Mouse (Mus musculus): ENCODE data around the gene Inhbb. TPM values are rescaled to one million over a fixed set of nuclear protein-coding genes. Genes with fewer than 3 reads are reported as not detected.

The Inhbb gene
- polyA plus RNA-seq, 1 experiment from 2014 or later: 2.4 TPM

DNA sequence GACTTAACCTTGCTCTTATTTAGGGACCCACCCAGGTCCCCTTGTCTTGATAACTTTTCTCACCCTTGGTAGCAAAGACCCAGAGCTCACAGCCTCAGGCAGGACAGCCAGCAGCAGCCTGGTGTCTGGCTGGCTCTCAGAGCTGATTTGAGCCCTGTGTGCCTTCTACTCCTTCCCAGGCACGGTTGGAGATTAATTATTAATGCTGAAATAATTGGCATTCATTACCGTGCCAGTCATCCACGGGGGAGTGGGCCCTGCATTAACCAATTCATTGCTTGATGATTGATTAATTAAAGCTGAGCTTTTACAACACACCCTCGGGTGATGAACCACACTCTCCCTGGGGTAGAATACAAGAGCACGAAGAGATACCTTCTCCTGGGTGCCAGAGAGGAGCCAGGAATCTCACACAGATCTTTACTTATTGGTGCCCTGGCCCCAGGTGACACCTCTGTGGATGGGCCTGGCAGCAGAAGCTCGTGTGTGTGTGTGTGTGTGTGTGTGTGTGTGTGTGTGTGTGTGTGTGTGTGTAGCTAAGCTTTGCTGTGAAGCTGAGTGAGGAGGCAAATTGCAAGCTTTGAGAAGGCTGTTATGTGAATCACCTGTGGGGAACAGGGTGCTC, 14.2 kb downstream of the Inhbb start:
- H3K36me3 ChIP-seq (ENCODE audit: insufficient read depth, low read length): no peaks in the 10 kb centered on the region
- no peak overlapping the region for H3K4me3 ChIP-seq (ENCODE audit: low read depth, low read length)
- DNase-seq (ENCODE audit: low spot score): no peak
- no peaks in the 10 kb centered on the region for H3K27me3 ChIP-seq (replicated peaks; ENCODE audit: insufficient read depth, low read length)
- H3K9me3 ChIP-seq (ENCODE audit: low read length): no peaks in the 10 kb centered on the region
- no peak overlapping the region for H3K27ac ChIP-seq (ENCODE audit: low read length)
- 42% methylated on average over 6 of the region's 6 CpGs for WGBS
- no peaks in the 10 kb centered on the region for H3K4me1 ChIP-seq (ENCODE audit: insufficient read depth, low read depth, low read length)
- TF ChIP-seq CTCF (IDR thresholded peaks at IDR 0.05) (no peak), EP300 (IDR thresholded peaks at IDR 0.05) (no peak)
- H3K9ac ChIP-seq (replicated peaks; ENCODE audit: low read depth): no peak overlapping the region
- no peak for ATAC-seq
- H3K4me2 ChIP-seq (replicated peaks; ENCODE audit: low read depth, low read length): no peak overlapping the region

DNA sequence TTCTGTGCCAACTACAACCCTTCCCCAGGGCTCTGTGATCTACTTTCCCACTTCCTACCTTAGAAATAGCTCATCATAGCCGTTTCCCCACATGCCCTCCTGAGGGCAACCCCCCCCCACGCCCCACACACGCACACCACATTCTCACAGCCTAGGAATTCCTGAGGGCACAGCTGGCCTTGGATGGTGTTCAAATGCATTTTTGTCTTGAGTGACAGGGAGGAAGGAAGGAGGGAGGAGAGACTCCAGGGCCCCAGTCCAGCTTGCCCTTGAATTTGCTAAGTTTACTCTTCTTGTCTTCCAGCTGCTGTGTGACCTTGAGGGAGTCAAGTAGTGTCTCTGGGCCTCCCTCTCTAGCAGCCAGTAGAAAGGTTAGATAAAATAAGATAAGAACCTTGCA, 17.2 kb downstream of the Inhbb start:
- WGBS: 4% methylated on average over 3 of the region's 3 CpGs
- ATAC-seq (peak; percentile 30), DNase-seq (ENCODE audit: low spot score) (no peak)

DNA sequence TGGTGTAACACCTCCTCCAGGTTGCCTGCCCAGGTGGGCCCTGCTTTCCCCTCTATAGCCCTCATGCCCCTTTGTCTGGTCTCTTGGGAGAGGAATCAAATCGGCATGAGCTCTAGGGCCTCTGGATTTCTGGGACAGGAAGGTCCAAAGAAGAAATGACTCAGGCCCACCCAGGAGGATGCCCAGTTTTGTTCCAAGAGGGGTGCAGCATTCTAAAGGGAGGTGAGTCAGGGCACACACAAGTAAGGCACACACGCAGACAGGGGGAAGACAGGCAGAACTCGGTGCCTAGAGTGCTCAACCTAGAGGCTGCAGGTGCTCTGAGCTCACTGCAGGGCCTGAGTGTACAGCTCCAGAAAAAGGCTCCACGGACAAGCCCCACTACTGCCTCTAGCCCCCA, 17.7 kb downstream of the Inhbb start:
- ATAC-seq: 0 out of 2 replicates have a peak, but pooled peaks have one; percentile 3
- H3K4me3 ChIP-seq (ENCODE audit: low read depth, low read length): no peak overlapping the region
- H3K4me2 ChIP-seq (replicated peaks; ENCODE audit: low read depth, low read length): no peak overlapping the region
- H3K27ac ChIP-seq (ENCODE audit: low read length): no peak overlapping the region
- TF ChIP-seq EP300 (IDR thresholded peaks at IDR 0.05) (no peak), CTCF (IDR thresholded peaks at IDR 0.05) (no peak)
- no peaks in the 10 kb centered on the region for H3K9me3 ChIP-seq (ENCODE audit: low read length)
- H3K4me1 ChIP-seq (ENCODE audit: insufficient read depth, low read depth, low read length): no peaks in the 10 kb centered on the region
- DNase-seq (ENCODE audit: low spot score): no peak
- no peaks in the 10 kb centered on the region for H3K36me3 ChIP-seq (ENCODE audit: insufficient read depth, low read length)
- WGBS: 55% methylated on average over 4 of the region's 4 CpGs
- no peaks in the 10 kb centered on the region for H3K27me3 ChIP-seq (replicated peaks; ENCODE audit: insufficient read depth, low read length)
- no peak overlapping the region for H3K9ac ChIP-seq (replicated peaks; ENCODE audit: low read depth)

More for the DNA sequence above, 17.2 kb downstream of the Inhbb start:
- H3K4me1 ChIP-seq (ENCODE audit: insufficient read depth, low read depth, low read length): no peaks in the 10 kb centered on the region
- TF ChIP-seq EP300 (IDR thresholded peaks at IDR 0.05) (no peak), CTCF (IDR thresholded peaks at IDR 0.05) (no peak)
- no peak overlapping the region for H3K4me3 ChIP-seq (ENCODE audit: low read depth, low read length)
- no peaks in the 10 kb centered on the region for H3K36me3 ChIP-seq (ENCODE audit: insufficient read depth, low read length)
- no peak overlapping the region for H3K27ac ChIP-seq (ENCODE audit: low read length)
- H3K9me3 ChIP-seq (ENCODE audit: low read length): no peaks in the 10 kb centered on the region
- H3K4me2 ChIP-seq (replicated peaks; ENCODE audit: low read depth, low read length): no peak overlapping the region
- H3K27me3 ChIP-seq (replicated peaks; ENCODE audit: insufficient read depth, low read length): no peaks in the 10 kb centered on the region
- H3K9ac ChIP-seq (replicated peaks; ENCODE audit: low read depth): no peak overlapping the region

GRCm38 (mm10) chr1:119401249-119401648, 20.8 kb downstream of the Inhbb start:
- no peaks in the 10 kb centered on the region for H3K9me3 ChIP-seq (ENCODE audit: low read length)
- TF ChIP-seq CTCF (IDR thresholded peaks at IDR 0.05) (no peak), EP300 (IDR thresholded peaks at IDR 0.05) (no peak)
- H3K4me2 ChIP-seq (replicated peaks; ENCODE audit: low read depth, low read length): no peak overlapping the region
- no peaks in the 10 kb centered on the region for H3K36me3 ChIP-seq (ENCODE audit: insufficient read depth, low read length)
- ATAC-seq (no peak), DNase-seq (ENCODE audit: low spot score) (no peak)
- 67% methylated on average over 4 of the region's 4 CpGs for WGBS
- H3K27ac ChIP-seq (ENCODE audit: low read length): no peak overlapping the region
- H3K4me1 ChIP-seq (ENCODE audit: insufficient read depth, low read depth, low read length): no peaks in the 10 kb centered on the region
- H3K4me3 ChIP-seq (ENCODE audit: low read depth, low read length): no peak overlapping the region
- no peaks in the 10 kb centered on the region for H3K27me3 ChIP-seq (replicated peaks; ENCODE audit: insufficient read depth, low read length)
- no peak overlapping the region for H3K9ac ChIP-seq (replicated peaks; ENCODE audit: low read depth)

- no peaks in the 10 kb centered on the region for H3K9me3 ChIP-seq (ENCODE audit: low read length)
- 63% methylated on average over 2 of the region's 2 CpGs for WGBS
- no peaks in the 10 kb centered on the region for H3K36me3 ChIP-seq (ENCODE audit: insufficient read depth, low read length)
- no peak overlapping the region for H3K27ac ChIP-seq (ENCODE audit: low read length)
- TF ChIP-seq CTCF (IDR thresholded peaks at IDR 0.05): no peak
- no peak for TF ChIP-seq EP300 (IDR thresholded peaks at IDR 0.05)
- no peak for DNase-seq (ENCODE audit: low spot score)
- no peak overlapping the region for H3K4me2 ChIP-seq (replicated peaks; ENCODE audit: low read depth, low read length)
- no peak overlapping the region for H3K4me3 ChIP-seq (ENCODE audit: low read depth, low read length)
- ATAC-seq: no peak
- no peak overlapping the region for H3K9ac ChIP-seq (replicated peaks; ENCODE audit: low read depth)
- no peaks in the 10 kb centered on the region for H3K4me1 ChIP-seq (ENCODE audit: insufficient read depth, low read depth, low read length)
- no peaks in the 10 kb centered on the region for H3K27me3 ChIP-seq (replicated peaks; ENCODE audit: insufficient read depth, low read length)
These were observed 23.4 kb downstream of the Inhbb start for GRCm38 (mm10) chr1:119398640-119399039.

DNA sequence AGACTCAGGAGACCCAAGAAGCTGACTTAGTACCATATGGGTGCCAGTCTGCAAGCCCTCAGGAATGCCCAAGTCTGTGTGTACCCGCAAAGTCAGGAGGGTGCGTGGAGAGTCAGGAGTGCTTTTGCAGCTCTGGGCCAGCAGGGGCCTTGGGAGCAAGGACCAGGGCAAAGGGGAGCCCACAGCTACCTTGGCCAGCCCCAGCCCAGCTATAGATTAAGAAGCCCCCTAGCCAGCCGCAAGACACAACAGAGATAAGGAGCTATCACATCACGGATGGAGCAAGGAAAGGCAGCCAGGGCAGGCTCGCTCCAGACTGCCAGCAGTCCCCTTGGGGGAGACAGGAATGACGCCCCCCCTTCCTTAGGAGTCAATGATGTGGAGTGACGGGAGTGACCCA, 24.2 kb downstream of the Inhbb start:
- WGBS: 63% methylated on average over 7 of the region's 7 CpGs
- Histone ChIP-seq H3K9ac (replicated peaks; ENCODE audit: low read depth) (no peak overlapping the region), H3K27ac (ENCODE audit: low read length) (no peak overlapping the region), H3K27me3 (replicated peaks; ENCODE audit: insufficient read depth, low read length) (no peaks in the 10 kb centered on the region), H3K4me2 (replicated peaks; ENCODE audit: low read depth, low read length) (no peak overlapping the region), H3K4me3 (ENCODE audit: low read depth, low read length) (no peak overlapping the region), H3K36me3 (ENCODE audit: insufficient read depth, low read length) (no peaks in the 10 kb centered on the region), H3K4me1 (ENCODE audit: insufficient read depth, low read depth, low read length) (no peaks in the 10 kb centered on the region), H3K9me3 (ENCODE audit: low read length) (no peaks in the 10 kb centered on the region)
- TF ChIP-seq EP300 (IDR thresholded peaks at IDR 0.05) (no peak), CTCF (IDR thresholded peaks at IDR 0.05) (no peak)
- ATAC-seq: no peak
- DNase-seq (ENCODE audit: low spot score): no peak

DNA sequence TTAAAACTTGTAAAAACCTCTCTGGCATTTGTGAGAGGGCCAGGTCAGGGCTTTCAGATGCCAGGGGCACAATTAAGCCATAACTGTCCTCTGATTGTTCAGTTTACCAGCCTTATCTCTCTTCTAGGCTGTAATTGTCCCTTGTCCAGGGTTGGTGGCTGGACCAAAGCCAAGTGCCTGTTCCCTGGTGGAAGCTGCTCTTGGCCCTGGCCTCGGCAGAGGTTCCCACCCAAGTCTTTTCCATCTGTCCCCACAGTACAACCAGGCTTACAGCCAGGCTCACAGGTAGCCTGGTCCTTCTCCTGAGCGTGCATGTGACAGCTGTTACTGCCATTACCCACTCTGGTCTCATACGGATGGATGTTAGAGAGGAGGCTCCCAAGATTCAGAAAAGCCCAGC, 30.7 kb downstream of the Inhbb start:
- WGBS: 52% methylated on average over 3 of the region's 3 CpGs
- Histone ChIP-seq H3K4me3 (ENCODE audit: low read depth, low read length) (no peak overlapping the region), H3K9me3 (ENCODE audit: low read length) (no peaks in the 10 kb centered on the region), H3K27me3 (replicated peaks; ENCODE audit: insufficient read depth, low read length) (no peaks in the 10 kb centered on the region), H3K27ac (ENCODE audit: low read length) (no peak overlapping the region), H3K9ac (replicated peaks; ENCODE audit: low read depth) (no peak overlapping the region), H3K36me3 (ENCODE audit: insufficient read depth, low read length) (no peaks in the 10 kb centered on the region), H3K4me2 (replicated peaks; ENCODE audit: low read depth, low read length) (no peak overlapping the region), H3K4me1 (ENCODE audit: insufficient read depth, low read depth, low read length) (no peaks in the 10 kb centered on the region)
- TF ChIP-seq EP300 (IDR thresholded peaks at IDR 0.05) (no peak), CTCF (IDR thresholded peaks at IDR 0.05) (no peak)
- ATAC-seq: no peak
- DNase-seq (ENCODE audit: low spot score): no peak
